Mouse (Mus musculus) lung, postnatal 14 days (tissue): ENCODE data around the gene Atox1.
"Not testable (repeated sequence)": the region's sequence is repeated elsewhere in the genome, so short reads cannot be mapped to it uniquely, and the experiment has no call there.

Experiments
- DNase-seq: peaks from one replicate; pipeline ENCODE4 v3.0.0; 2021

Atox1 gene

DNA sequence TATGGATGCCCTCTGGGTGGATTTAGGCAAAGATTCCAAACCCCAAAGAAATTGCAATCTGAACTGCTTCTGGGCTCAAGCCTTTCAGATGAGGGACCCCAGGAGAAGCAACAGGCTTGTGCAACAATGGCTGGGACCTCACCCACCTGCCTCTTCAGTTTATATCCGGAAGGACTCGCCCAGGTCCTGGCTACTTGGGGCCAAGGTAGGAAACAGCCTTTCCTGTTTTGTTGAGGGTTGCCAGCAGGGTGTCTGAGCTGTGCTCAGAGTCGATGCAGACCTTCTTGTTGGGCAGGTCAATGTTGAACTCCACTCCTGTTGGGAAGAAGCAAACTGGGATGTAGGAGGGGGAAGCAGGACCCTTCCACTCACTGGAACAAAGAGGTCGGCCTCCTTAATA, 10.7 kb downstream of the Atox1 start:
- no peak for DNase-seq

DNA sequence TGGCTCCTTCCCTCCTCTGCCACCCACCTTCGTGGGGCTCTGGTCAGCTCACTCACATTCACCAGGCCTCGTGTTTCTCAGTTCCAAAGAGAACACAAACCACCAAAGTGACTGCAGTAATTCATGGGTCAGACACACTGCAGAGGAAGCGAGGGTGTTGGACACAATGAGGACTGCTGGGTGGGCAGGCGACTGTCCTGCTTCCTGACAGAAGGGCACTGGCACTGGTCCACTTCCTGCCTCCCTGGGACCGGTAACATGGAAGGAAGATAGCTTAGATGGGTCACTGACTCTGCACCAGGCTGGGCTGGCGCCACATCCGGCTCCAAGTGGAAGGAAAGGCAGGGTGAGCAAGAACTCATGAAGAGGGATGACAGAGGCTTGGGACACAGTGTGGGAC, 11.5 kb downstream of the Atox1 start:
- DNase-seq, result peak; percentile 53

DNA sequence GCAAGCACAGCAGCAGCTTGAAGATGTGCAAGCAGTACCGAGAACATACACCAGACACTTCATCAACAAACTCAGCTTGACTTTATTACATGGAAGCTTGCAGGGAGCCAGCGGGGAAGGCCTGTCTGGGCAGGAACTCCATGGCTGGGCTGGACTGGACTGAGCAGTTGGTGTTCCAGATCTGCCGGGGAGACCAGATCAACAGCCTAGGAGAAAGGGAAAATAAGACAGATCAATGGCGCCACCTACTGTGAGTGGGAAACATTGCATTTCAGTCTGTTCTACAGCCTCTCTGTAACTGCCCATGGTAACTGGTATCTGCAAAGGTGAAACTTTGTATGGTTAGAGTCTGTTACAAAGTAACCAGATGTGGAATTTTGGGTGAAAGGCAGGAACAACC, 14.5 kb downstream of the Atox1 start:
- DNase-seq, result peak; percentile 87

DNA sequence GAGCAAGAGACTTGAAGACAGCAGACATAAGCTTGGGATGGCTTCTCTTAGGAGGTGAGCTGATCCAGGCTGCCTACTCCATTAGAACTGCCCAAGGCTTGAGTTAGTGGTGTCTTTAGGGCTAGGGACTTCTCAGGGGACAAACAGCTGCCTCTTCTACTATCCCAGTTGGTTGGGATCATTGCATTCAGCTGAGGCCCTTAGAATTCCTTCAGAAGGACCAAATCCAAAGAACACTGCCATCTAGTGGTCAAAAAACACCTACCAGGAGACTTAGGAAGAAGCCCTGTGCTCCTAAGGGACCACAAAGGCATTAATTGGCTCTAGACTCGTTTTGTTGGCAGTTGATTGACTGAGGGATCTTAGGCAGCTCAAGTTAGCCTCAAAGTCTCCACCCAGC, 16.3 kb downstream of the Atox1 start:
- DNase-seq, result peak; percentile 71

DNA sequence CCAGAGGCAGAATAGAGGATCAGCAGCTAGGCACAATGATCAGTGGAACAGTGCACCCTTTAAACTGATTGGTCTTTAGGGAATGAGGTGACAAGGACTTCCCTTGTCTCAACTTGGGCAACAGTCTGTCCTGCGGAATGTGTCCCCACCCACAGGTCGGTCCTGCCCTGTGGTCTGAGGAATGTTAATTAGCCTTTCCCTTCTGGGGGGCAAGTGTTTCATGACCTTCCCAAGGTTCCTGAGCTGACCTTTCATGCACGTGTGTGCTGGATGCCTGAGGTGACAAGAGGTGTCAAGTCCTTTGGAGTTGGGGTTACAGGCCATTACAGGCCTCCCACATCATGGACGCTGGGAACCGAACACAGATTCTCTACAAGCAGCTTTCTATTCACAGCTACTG, 21.3 kb downstream of the Atox1 start:
- no peak for DNase-seq

DNA sequence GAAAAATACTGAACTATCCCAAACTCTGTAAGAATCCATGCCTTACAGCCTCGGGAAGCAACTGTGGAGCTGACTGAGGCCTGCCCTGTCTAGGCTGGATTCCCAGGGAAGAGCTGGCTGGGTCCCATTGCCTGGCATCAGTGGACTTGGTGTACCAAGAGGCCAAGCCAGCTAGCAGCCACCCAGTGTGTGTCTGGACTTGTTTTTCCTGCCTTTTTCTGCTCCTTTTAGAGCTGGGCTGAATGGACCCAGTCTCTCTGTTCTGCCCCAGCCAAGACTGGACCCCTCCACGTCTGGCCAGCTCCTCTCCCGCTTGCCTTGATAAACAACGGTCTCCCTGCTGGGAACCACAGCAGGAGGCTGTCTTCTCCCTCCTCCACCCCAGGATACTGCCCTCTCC, 23.0 kb downstream of the Atox1 start:
- no peak for DNase-seq

DNA sequence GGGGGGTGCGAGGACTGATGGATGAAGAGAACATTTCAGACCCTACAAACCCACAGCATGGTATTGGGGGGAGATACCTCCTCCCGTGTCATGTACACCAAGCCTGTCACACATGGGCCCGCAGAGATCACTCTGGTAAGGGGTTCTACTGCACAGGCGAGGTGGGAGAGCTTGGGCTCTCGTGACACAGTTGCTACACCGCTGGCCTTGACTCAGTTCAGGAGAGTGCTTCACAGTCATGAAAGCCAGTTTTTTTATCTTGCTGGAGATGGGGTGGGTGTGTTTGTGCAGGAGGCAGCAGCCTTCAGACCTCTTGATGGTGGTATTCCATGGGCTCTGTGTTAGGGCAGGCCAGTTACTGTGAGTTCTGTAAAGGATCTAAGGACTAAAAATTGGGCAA, 24.9 kb downstream of the Atox1 start:
- DNase-seq, result no peak

DNA sequence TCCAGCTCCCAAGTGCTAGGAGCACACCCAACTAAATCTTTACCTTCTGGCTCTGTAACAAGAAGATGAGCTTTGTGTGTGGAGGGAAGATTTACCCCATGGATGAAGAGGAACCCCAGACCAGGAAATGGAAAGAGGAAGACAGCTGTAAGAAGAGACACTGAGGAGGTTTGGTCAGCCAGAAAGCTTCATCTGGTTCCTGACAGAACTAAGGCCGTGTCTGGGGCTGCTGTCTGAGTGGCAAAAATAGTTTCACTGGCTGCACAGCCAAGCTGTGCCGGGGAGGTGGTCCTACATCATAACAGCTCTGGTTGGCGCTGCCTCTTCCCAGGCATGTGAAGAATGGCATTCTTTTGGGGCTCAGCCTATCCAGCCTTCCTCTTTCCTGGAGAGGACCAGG, 28.1 kb downstream of the Atox1 start:
- DNase-seq, result no peak

DNA sequence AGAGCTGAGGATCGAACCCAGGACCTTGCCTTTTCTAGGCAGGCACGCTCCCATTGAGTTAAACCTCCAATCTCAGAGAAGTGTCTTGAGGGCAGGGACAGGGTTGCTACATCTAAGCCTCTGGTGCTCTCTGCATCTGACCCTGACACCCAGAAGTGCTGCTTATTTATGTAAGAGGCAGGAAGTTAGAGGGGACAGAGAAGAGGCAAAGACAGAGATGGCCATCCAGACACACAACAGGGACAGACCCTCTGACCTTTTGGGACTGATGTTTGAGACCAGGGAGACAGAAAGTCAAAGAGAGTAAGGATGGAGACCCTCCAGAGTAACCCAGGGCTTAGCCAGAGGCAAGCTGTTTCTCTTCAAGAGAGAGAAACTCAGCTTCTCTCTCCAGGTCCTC, 31.1 kb downstream of the Atox1 start:
- DNase-seq, result no peak

DNA sequence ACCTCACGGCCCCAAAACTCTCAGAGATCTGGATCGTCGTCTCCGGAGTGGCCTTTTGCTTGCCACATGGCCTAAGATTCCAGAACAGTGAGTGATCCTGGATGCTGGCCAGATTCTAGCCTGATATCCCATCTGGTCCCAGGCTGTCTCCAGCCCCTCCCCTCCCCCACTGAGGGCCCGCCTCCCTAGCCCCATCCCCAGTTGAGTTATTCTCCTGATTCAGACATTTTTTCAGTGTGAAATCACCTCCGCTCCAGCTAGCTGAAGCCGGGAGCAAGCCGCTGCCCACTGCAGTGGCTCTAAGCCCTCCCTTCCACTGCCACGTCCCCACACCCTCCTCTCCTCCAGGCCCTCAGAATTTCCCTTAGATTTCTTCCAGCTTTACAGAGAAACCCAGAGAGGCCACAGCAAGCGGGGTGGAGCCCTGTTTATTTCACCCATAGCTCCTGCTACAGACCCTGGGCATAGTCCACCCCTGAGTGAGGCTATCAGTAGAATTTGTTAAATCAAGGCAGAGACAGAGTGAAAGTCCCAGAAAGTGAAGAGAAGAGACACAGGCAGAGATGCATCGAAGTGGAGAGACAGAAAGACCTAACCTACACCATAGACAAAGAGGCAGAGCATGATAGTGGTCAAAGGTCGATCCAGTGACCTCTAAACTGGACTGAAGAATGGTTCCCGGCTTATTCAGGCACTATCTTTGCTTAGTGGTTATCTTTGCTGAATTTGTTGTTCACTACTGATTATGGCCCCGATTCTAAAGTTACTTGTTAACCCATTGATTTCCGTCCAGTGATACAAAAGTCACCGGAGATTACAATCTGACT, 32.6 kb downstream of the Atox1 start:
- DNase-seq, result peak; percentile 89

DNA sequence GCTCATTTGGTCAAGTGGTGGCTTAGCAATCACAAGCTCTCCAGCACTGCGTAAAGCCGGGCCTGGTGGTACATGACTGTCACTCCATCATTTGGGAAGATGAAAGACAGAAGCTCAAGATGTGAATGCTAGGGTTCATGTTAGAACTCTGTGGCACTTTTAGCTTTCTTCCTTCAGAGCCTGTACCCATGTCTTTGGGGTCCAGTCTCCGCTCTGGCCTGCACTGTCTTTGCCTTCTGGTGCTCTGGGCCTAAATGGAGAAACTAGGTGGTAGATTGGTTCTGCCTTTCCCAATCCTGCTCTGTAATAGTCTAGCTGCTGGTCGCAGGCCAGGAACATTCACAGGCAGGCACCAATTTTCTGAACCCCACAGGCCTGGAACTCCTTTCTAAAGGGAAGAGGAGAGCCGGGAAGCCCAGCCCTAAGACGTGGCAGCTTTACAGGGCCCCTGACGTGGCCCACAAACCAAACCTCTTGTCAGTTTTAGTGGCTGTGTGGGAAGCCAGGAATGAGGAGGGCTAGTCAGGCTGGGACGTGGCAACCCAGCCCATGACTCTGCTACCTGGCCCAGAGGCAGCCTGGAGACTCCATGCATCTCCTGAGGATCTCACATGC, 36.2 kb downstream of the Atox1 start:
- DNase-seq, result no peak

DNA sequence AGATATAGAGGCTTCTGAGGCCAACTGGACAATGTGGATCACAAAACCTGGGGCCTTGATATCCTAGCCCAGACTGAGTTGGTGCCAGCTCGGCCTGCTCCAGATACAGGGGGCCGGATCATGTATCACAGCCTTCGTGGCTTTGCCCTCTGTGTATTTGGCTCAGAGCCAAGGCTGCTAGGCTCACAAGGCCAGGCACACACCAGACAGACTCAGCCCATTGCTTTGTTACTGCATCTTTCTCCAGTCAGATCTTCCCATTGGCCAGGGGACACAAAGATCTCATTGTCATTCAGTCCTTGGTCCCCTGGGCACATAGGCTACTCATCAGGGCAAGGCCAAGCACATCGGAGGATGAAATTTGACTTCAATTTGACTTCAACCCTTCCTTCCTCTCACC, 37.3 kb downstream of the Atox1 start:
- no peak for DNase-seq

DNA sequence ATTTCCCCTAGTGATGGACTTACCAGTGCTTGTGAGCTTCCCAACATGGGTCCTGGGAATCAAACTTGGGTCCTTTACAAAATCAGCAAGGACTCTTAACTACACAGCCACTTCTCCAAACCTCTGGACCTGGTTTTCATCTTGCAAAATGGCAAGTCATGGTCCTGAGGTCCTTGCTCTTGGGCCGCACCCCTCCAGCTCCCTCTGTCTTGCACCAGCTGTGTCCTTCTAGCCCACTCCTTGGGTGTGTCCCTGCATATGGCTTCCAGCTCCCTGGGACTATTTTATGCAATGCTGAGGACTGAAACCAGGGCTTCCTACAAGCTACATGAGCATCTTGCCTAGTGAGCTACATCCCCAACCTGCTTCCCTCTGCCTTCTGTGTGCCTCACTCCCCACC, 38.1 kb downstream of the Atox1 start, which contains the start of gene Sparc:
Gene Sparc, minus strand, starts transcription at position 206 of the 400 bp plus-strand sequence.
- no peak for DNase-seq

DNA sequence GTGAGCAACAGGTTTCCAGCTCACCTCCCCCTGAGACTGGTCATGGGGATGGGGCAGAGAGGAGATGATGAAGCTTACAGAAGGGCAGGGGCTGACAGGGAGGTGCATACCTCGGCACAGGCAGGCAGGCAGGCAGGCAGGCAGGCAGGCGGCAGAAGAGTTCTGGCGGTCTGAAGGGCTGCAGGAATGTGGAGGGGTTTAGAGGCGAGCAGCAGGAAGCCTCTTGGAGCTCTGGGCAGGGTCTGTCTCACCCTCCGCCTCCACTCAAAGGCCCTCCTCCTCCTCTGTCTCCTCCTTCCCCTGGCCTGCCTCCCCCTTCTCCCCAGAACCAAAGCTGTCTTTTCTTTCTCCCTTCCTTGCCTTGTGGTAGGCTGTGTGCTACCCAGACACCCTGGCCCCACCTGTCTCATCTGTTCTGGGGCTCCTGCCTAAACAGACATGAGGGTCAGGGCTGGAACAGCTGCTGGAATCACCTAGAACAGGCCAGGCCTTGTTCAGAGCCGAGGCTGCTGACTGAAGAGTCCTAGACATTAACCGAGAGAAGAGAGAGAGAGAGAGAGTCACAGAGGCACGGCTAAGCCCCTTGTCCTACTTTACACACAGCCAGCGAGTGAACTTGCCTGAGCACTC, 41.2 kb downstream of the Atox1 start:
- peak; percentile 83 for DNase-seq

DNA sequence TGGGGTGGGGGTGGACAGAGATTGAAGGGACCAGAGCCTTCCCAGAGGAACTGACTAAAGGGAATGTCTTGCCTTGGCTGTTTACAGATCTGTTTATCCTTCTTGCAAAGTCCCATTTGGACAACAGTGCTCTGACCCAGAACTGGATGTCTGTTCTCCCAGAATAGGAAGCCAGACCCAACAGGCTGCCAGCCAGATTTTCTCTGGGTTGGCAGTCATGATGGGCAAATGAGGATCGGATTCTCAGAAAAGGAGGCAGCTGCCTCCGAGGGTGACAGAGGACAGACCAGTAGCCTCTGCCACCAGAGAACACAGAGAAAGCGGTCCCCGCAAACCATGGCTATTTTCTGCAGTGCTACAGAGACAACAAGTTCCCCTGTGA, 41.8 kb downstream of the Atox1 start:
- DNase-seq, result peak; percentile 57

DNA sequence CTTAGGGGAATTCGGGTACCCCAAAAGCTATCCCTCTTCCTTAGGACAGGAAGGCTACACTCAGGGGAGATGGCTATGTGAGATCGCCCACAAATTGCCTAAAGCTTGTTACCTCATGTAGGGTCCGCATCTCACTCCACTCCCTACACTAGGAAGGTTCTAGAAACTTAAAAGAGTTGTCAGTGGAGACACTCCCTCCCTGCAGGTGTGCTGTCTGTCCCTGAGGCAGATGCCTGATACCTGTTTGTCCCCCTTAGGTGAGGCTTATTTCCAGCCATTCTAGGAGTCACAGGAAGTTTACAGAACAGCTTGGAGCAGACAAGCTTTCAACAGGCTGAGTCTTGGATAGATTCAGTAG, 42.4 kb downstream of the Atox1 start:
- DNase-seq, result no peak

DNA sequence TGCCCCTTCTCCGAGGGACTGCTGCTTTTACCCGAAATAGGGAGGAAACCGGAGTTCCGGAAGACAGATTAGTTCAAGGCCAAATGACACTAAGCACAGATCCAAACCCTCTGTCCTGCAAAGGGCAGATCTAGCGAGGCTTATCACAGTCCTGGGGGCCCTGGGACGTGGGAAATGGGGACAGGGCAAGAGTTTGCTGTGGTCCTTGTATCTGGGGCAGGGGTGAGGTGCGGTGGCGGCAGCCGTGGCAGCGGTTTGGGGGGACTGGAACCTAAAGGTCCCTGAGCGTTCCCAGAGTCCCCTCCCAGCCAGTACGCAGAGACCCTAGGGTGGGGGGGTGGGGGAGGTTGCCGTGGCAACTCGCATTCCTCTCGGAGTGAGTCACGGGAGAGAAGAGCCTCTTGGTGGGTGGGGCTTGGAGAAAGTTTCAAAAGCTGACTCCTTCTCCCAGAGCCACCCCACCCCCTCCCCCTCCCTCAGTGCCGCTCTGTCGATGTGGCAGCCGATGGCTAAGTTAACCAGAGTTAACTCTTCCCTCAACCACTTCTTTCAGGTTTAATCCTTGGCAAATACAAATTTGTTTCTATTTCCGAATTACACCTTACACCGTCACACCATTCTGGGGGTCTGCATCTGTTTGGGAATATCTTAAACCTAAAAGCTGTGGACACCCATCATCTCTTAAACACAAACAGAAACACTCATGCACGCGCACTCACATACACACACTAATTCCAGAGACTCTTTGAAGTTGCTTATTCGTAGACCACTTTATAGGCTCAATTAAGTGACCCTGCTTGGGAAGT, 42.9 kb downstream of the Atox1 start:
- DNase-seq, result peak; percentile 75

DNA sequence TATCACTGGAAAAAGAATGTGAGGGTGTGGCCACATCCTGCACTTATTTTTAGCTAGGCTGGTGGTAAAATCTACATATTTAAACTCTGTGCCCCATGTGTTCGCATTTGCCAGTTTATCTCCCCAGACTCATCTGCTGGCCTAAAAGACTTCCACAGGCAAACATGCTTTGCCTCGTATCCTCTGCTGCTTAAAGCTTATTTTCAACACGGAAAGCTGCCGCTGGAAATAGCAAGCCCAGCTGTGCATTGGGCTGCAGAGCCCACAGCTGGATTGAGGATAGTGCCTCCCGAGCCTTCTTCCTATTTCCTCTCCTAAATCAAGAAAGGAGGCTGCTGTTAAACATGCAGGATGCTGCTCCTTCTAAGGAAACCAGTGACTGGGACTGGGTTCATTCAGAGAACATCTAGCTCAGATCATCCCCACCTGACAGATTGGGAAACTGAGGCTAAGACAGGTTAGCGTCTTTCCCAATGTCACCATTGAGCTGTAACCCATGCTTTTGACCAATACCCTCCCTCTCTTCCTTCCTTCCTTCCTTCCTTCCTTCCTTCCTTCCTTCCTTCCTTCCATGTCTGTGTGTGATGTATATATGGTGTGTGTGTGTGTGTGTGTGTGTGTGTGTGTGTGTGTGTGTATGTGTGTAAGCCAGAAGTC, 44.3 kb downstream of the Atox1 start:
- no peak for DNase-seq

DNA sequence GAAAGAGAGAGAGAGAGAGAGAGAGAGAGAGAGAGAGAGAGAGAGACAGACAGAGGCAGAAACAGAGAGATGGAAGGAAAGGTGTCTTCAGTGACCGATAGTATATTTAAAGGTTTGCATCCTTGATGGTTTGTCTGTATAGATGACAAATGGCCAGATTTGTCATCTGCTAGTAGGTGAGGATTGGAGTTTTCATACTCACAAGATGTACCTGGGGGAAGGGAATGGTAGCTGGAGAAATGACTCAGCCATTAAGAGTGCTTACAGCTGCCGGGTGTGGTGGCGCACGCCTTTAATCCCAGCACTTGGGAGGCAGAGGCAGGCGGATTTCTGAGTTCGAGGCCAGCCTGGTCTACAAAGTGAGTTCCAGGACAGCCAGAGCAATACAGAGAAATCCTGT, 45.3 kb downstream of the Atox1 start:
- not testable (repeated sequence) for DNase-seq

DNA sequence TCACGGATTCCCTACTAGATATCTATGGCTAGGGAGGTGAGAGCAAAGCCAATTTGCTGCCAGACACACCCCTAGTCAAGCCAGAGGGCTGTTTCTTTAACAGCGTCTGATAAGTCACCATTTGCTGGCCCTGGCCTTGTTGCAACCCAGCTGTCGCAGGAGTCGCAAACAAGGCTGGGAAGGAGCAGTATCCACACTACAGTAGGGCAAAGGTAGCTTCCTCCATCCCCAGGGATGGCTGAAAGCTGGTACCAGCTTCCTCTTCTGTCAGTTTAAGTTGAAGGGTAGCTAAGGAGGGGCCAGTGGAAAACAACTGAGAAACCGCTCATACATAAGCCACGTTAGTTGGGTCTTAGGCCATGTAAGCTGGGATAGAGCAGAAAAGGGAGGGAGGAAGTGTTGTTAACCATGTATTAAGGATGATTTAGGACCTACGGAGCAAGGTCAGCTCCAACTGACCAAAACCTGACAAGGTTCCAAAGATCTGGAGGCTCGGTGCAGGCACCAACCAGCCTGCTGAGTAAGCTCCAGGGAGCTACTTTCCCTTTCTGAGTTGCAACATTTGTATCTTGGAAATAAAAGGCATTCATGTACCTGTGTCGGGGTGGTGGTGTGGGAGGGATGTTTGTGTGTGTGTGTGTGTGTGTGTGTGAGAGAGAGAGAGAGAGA, 45.9 kb downstream of the Atox1 start:
- no peak for DNase-seq

DNA sequence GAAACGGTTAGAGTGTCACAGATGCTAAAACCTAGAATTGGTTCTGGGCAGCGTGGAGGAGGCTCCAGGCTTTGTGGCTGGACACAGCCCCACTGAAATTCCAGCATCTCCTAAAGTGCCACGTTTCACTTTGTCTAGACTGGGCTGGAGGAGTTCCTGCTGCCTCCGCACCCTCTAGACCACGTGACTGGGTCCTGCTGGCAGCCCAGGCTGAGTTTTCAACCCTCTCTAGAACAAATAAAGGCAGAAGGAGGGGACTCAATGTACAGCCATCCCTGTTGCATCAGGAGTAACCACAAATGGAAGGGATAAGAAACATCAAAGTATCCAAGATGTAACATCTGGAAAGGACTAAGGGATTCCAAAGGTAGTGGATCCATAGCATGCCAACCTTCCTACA, 46.7 kb downstream of the Atox1 start:
- peak; percentile 68 for DNase-seq

DNA sequence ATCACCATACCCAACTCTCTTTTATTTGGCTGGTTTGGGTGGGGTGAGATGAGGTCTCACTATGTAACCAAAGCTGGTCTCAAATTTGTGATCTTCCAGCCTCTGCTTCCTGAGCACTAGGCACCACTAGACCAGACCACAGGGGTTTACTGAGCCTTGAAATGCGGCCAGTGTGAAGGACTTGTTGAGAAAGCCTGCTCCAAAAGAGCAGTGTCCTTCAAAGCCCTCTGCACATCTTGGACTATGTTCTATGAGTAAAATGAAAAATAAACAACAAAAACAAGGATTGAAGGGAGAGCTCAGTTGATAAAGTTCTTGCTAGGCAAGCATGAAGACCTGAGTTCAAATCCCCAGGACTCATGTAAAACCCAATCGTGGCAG, 47.6 kb downstream of the Atox1 start:
- no peak for DNase-seq
